Mouse (Mus musculus) activated CD4-positive, CD25-positive, alpha-beta regulatory T cell (primary cell): ENCODE results near the gene Ang6. TPM values are rescaled to one million over a fixed set of nuclear protein-coding genes. Genes with fewer than 3 reads are reported as not detected.

Experiments
- polyA plus RNA-seq, 2 experiments: library from polyadenylated mRNA; unstranded; fragments of 100-300 nt; shearing (Covaris generic); gene quantifications; one replicate each; pipeline ENCODE4 v1.2.1; 2017

Ang6 gene
- not detected for polyA plus RNA-seq

GRCm38 (mm10) chr14:44002169-44002568 is at the start of gene Ang6:
Gene Ang6, minus strand, starts transcription at chr14:44002269.

GRCm38 (mm10) chr14:43956769-43957168 is 45.3 kb downstream of the Ang6 start, which contains the start of gene Ang5:
Gene Ang5, plus strand, starts transcription at chr14:43957069.

Other genes with a start within 250 kb of the Ang6 start
- gene Gm8180, start 217.5 kb downstream of the Ang6 start, polyA plus RNA-seq: not detected
- 1 to 10 TPM in 1 of 2 experiments, under 1 TPM in 1; 0.27 to 3.4 TPM for gene Ear1, start 126.8 kb downstream of the Ang6 start, polyA plus RNA-seq
- gene Ear10, start 78.7 kb downstream of the Ang6 start, polyA plus RNA-seq: not detected
- gene Gm8113, start 76.9 kb downstream of the Ang6 start, polyA plus RNA-seq: under 1 TPM; 0.08 to 0.58 TPM
- not detected for gene Ang5, start 45.2 kb downstream of the Ang6 start, polyA plus RNA-seq
- gene Ear2, start 100.4 kb upstream of the Ang6 start, polyA plus RNA-seq: 10 to 100 TPM in 1 of 2 experiments, 1 to 10 TPM in 1; 1.6 to 19.2 TPM
- gene Gm3327, start 121.6 kb upstream of the Ang6 start, polyA plus RNA-seq: not detected
- gene Gm8212, start 195.4 kb upstream of the Ang6 start, polyA plus RNA-seq: not detected
- gene 4930503E14Rik, start 211.0 kb upstream of the Ang6 start, polyA plus RNA-seq: under 1 TPM in 1 of 2 experiments, not detected in 1; 0.44 TPM